Mouse (Mus musculus) lung, postnatal 0 days (tissue): ENCODE data around the gene Mpp3. TPM values are rescaled to one million over a fixed set of nuclear protein-coding genes. Genes with fewer than 3 reads are reported as not detected.

ENCODE experiments used
- ATAC-seq: fragments of 200-750 bp; cut with Nextera tagmentation; 2 replicates; pipeline ENCODE4 v1.8.0; 2017; ENCODE audit warnings: moderate library complexity
- DNase-seq: peaks from one replicate; pipeline ENCODE4 v3.0.0-alpha.2; 2016; ENCODE audit warnings: low spot score
- H3K27ac ChIP-seq: fragments of 300-500 bp; sonication (generic); 2 replicates; pipeline ENCODE4 v1.5.1; 2014; ENCODE audit warnings: antibody characterized with exemption, mild to moderate bottlenecking, low read length, mixed read lengths
- H3K27me3 ChIP-seq: fragments of 300-500 bp; sonication (generic); replicated peaks from 2 replicates; pipeline ENCODE4 v1.6.1; 2014; ENCODE audit warnings: low read length, mixed read lengths; ENCODE audit not compliant: insufficient read depth
- H3K36me3 ChIP-seq: fragments of 300-500 bp; sonication (generic); 2 replicates; pipeline ENCODE4 v1.6.1; 2014; ENCODE audit warnings: low read length, mixed read lengths; ENCODE audit not compliant: insufficient read depth
- H3K4me1 ChIP-seq: fragments of 300-500 bp; sonication (generic); 2 replicates; pipeline ENCODE4 v1.6.1; 2014; ENCODE audit warnings: antibody characterized with exemption, low read depth, low read length, mixed read lengths; ENCODE audit not compliant: insufficient read depth
- H3K4me2 ChIP-seq: fragments of 300-500 bp; sonication (generic); replicated peaks from 2 replicates; pipeline ENCODE4 v1.6.1; 2014; ENCODE audit warnings: low read depth, mild to moderate bottlenecking, low read length, moderate library complexity, mixed read lengths
- H3K4me3 ChIP-seq: fragments of 300-500 bp; sonication (generic); 2 replicates; pipeline ENCODE4 v1.5.1; 2014; ENCODE audit warnings: low read depth, low read length
- H3K9ac ChIP-seq: fragments of 300-500 bp; sonication (generic); replicated peaks from 2 replicates; pipeline ENCODE4 v1.6.1; 2014; ENCODE audit warnings: low read depth, mild to moderate bottlenecking
- H3K9me3 ChIP-seq: fragments of 300-500 bp; sonication (generic); 2 replicates; pipeline ENCODE4 v1.6.1; 2016; ENCODE audit warnings: low read length, mixed read lengths
- CTCF ChIP-seq: IDR thresholded peaks from 2 replicates; pipeline ENCODE4 v1.5.1; 2016; ENCODE audit warnings: antibody characterized with exemption, mild to moderate bottlenecking
- EP300 ChIP-seq: IDR thresholded peaks from 2 replicates; pipeline ENCODE4 v1.6.1; 2016; ENCODE audit warnings: antibody characterized with exemption, mild to moderate bottlenecking, control low read depth
- WGBS: fragments of 180-500 bp; shearing (Covaris S2); extraction: QIAGEN DNeasy Blood & Tissue Kit; methylation state at CpG from one replicate; pipeline ENCODE4 v1.1.7; 2014; 5-methylcytosine and 5-hydroxymethylcytosine counted together
- polyA plus RNA-seq: library from polyadenylated mRNA; unstranded; fragments of >200 nt; fragmentation: Nextera tagmentation; extraction: Ambion mirVana; gene quantifications from 2 replicates; pipeline ENCODE4 v1.2.1, GENCODE M21; 2015

Mpp3 gene
- polyA plus RNA-seq, 1 experiment from 2014 or later = 2.2 TPM

GRCm38 (mm10) chr11:102063076-102063475 is 34.8 kb upstream of the Mpp3 start:
- 74% methylated on average over 13 of the region's 13 CpGs for WGBS
- Histone ChIP-seq H3K4me1 (no peaks in the 10 kb centered on the region), H3K9me3 (no peaks in the 10 kb centered on the region), H3K36me3 (no peaks in the 10 kb centered on the region), H3K9ac (no peak overlapping the region), H3K27me3 (no peaks in the 10 kb centered on the region), H3K4me3 (no peak overlapping the region), H3K4me2 (no peak overlapping the region), H3K27ac (no peak overlapping the region)
- ATAC-seq (no peak), DNase-seq (no peak)
- TF ChIP-seq EP300 = no peak
- TF ChIP-seq CTCF = no peak

DNA sequence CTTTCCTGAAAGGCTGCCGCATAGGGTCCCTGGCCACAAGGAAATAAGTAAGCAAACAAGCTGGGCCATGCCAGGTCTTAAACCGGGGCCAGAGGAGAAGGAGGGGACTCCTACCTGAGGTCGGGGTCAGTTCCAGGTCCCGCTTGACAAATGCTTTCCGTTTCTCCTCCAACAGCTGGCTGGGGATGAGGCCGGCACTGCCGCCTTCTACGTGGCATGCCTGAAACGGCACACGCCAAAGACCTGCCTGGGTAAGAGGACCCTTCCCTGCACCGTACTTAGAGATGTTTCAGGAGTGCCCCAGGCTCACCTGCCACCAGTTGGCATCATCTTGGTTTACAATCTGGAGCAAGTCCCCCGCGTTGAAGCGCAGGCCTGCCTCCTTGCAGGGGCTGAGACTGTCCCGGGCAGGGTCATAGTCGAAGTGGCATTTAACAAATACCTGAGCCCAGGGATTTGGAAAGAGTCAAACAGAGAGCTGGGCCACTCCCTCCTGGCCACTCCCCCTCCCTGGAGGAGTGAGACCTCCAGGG is 33.7 kb upstream of the Mpp3 start:
- H3K9ac ChIP-seq = no peak overlapping the region
- DNase-seq (no peak), ATAC-seq (no peak)
- WGBS = 29% methylated on average over 16 of the region's 16 CpGs
- no peak overlapping the region for H3K4me2 ChIP-seq
- H3K27me3 ChIP-seq = no peaks in the 10 kb centered on the region
- H3K4me3 ChIP-seq = no peak overlapping the region
- H3K9me3 ChIP-seq = no peaks in the 10 kb centered on the region
- no peak overlapping the region for H3K27ac ChIP-seq
- TF ChIP-seq CTCF (no peak), EP300 (no peak)
- H3K4me1 ChIP-seq = no peaks in the 10 kb centered on the region
- H3K36me3 ChIP-seq = no peaks in the 10 kb centered on the region

DNA sequence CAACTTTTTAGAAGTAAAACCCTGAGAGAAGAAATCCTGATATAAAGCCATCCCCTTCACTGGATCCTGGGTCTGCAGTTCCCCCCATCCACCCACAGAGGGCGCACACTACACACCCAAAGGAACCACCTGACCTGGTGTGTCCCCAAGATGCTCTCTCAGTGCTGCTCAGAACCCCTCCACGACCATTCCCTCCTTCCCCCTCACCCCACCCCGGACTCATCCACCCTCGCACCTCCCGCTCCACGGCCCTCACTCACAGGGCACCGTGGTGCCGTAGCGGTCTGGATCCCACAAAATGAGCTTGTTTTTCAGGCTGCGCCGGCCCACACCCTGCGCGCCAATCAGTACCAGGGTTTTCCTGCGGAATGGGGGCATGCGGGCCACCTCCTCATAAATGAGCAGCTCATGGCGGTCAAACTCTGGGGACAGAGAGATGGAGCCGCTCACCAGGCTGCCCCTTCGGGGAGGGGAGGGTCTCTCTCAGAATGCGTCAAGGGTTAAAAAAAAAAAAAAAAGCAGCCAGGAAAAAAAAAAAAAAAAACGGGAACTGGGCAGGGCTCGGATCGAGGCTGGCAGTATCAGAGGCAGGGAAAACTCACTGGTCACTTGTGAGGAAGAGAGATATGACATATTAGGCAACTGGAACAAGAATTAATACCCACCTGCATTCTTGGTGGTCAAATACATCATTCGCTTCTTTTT is 33.1 kb upstream of the Mpp3 start:
- Histone ChIP-seq H3K27ac (no peak overlapping the region), H3K4me2 (peak overlapping the region; percentile 53), H3K27me3 (no peaks in the 10 kb centered on the region), H3K4me3 (no peak overlapping the region), H3K36me3 (no peaks in the 10 kb centered on the region), H3K9ac (no peak overlapping the region), H3K9me3 (no peaks in the 10 kb centered on the region), H3K4me1 (no peaks in the 10 kb centered on the region)
- TF ChIP-seq EP300 (no peak), CTCF (peak; percentile 97)
- WGBS = 8% methylated on average over 23 of the region's 23 CpGs
- ATAC-seq = peak; percentile 73
- peak; percentile 79 for DNase-seq

GRCm38 (mm10) chr11:102053847-102054246 is 25.6 kb upstream of the Mpp3 start:
- DNase-seq = peak; percentile 61
- WGBS = 22% methylated on average over 9 of the region's 9 CpGs
- Histone ChIP-seq H3K9ac (no peak overlapping the region), H3K27ac (no peak overlapping the region), H3K4me2 (no peak overlapping the region), H3K27me3 (no peaks in the 10 kb centered on the region), H3K9me3 (no peaks in the 10 kb centered on the region), H3K36me3 (no peaks in the 10 kb centered on the region), H3K4me3 (no peak overlapping the region), H3K4me1 (peaks cover 4% of the 10 kb centered on the region; the same call in 1 of the 2 replicates)
- TF ChIP-seq CTCF (peak; percentile 63), EP300 (no peak)
- no peak for ATAC-seq

DNA sequence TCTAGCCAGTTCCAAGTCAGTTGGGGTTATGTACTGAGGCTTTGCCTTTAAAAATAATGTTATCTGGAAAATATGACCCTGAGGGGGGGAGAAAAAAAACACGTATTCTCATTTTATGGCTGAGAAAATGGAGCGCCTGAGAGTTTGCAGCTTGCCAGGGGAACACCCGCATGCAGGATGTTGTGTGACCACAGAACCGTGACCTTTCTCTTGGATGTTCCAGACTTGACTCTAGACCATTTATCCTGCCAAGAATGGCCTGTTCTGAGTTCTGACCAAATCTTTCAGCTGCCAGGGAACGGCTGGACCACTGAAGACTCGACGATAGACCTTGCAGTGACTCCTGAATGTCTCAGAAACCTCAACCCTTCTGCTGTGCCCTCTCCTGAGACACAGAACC is 24.9 kb upstream of the Mpp3 start:
- ATAC-seq (peak; percentile 43; the same call in 1 of the 2 replicates), DNase-seq (peak; percentile 57)
- H3K36me3 ChIP-seq = no peaks in the 10 kb centered on the region
- H3K4me3 ChIP-seq = no peak overlapping the region
- 47% methylated on average over 7 of the region's 7 CpGs for WGBS
- TF ChIP-seq CTCF (no peak), EP300 (no peak)
- H3K4me1 ChIP-seq = peaks cover 4% of the 10 kb centered on the region; the same call in 1 of the 2 replicates
- H3K27ac ChIP-seq = no peak overlapping the region
- H3K9ac ChIP-seq = no peak overlapping the region
- no peak overlapping the region for H3K4me2 ChIP-seq
- H3K9me3 ChIP-seq = no peaks in the 10 kb centered on the region
- no peaks in the 10 kb centered on the region for H3K27me3 ChIP-seq

GRCm38 (mm10) chr11:102052697-102053096 is 24.4 kb upstream of the Mpp3 start:
- no peak overlapping the region for H3K4me3 ChIP-seq
- no peaks in the 10 kb centered on the region for H3K9me3 ChIP-seq
- ATAC-seq (no peak), DNase-seq (no peak)
- WGBS = 72% methylated on average over 12 of the region's 12 CpGs
- H3K27me3 ChIP-seq = no peaks in the 10 kb centered on the region
- no peak overlapping the region for H3K27ac ChIP-seq
- peaks cover 4% of the 10 kb centered on the region; the same call in 1 of the 2 replicates for H3K4me1 ChIP-seq
- no peaks in the 10 kb centered on the region for H3K36me3 ChIP-seq
- H3K9ac ChIP-seq = no peak overlapping the region
- H3K4me2 ChIP-seq = no peak overlapping the region
- TF ChIP-seq EP300 (no peak), CTCF (no peak)
